Mouse (Mus musculus) NIH3T3 (cell line): ENCODE data around the gene 5730409E04Rik.

Experiments
- DNase-seq: peaks from one replicate; pipeline ENCODE4 v3.0.0-alpha.2; 2012; ENCODE audit warnings: low read depth

Gene 5730409E04Rik

DNA sequence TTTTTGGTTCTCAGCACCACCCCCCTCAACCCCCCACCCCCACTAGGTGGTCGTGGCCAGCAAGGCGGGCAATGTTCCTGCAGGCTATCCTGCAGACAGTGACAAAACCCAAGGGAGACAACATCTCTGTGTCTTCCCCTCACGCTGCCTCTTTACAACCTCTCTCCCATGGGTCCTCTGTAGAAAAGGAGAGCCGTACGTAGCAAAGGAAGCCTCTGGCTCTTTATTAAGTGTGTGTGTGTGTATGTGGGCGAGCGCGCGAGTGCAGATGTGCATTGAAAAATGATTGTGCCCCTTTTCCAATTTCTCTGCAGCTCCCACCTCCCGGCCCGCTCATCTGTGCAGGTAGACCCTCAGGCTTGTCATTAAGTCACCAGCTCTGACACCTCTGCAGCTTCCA, 26.7 kb downstream of the 5730409E04Rik start:
- DNase-seq: no peak

DNA sequence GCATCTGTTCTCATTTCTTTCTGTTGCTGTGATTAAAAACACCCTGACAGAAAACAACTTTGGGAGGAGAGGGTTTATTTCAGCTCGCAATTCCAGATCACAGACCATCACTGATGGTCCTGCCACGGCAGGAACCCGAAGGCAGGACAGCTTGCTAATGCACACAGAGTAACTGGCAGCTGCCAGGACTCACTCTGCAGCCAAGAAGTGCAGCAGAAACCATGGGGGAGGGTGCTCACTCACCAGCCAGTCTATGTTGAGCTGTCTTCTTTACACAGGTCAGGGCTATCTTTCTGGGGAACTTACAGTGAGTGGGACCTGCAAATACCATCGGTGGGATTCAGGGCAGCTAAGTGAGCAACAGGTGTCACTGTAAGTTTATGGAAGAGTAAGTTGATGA, 27.8 kb downstream of the 5730409E04Rik start:
- DNase-seq: peak; percentile 18

DNA sequence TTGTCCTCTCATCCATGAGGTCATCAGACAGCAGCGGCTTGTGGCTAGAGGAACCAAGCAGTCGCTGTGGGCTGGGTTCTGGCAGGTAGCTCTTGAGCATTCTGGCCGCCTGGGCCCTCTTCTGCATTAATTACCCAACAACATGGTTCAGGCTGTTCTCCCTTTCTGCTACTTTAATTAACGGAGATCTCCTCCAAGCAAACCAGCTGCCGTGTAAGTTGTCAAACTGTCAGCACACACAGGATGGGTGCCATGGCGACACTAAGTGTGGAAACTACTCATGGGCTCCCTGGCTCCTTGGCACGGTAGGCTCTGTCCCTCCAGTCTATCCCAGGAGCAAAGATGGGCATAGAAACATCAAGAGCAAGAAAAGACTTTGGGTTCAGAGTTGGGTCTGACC, 29.7 kb downstream of the 5730409E04Rik start:
- no peak for DNase-seq

GRCm38 (mm10) chr4:126641901-126642300, 32.3 kb downstream of the 5730409E04Rik start:
- DNase-seq: no peak

- DNase-seq: no peak
Observed at GRCm38 (mm10) chr4:126643815-126644214, 34.2 kb downstream of the 5730409E04Rik start.

DNA sequence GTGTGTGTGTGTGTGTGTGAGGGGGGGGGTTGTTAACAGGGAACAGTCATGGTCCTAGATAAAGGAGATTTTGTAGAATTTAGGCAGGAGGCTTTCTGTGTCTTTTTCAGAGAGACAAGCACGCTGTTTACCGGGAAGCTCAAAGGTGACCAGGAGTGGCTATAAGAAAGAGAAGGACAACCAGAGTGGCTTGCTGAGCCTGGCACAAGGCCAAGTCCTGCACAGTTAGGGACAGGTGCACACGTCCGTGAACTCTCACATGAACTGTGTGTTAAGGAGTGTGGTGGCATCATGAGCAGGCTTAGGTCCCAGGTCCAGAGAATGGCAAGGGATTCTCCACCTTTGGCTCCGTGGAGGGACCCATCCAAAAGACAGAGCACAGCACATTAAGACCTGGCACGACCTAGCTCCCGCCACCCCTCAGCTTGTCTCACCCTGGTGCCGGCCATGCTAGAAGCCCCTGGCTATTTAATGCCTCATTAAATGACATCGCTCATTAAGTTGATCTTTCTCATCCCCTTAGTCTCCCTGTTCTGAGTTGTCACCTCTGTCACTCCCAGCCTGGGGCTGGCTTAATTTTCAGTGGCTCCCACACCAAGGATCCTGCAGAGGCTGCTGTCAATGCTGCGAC, 34.8 kb downstream of the 5730409E04Rik start:
- no peak for DNase-seq

GRCm38 (mm10) chr4:126647996-126648910, 38.6 kb downstream of the 5730409E04Rik start:
- no peak for DNase-seq

DNA sequence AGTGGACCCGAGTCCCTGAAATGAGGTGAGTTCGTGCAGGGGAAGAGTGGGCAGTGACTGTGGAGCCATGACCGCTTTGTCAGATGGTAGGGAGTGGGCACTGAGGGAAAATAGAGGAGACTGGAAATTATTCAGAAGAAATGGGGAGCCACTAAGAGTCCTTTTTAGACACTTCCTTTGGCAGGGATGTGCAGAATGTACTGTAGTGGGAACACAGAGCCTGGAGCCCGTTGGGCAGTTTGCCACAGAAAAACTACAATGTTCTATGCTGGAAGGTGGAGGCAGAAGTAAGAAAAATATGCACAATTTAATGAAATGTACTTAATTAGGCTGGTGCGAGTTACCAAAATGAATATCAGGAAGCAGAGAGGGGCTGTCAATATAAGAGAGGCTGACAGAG, 43.5 kb downstream of the 5730409E04Rik start:
- DNase-seq: no peak

GRCm38 (mm10) chr4:126655356-126655755, 45.7 kb downstream of the 5730409E04Rik start:
- peak; percentile 54 for DNase-seq

DNA sequence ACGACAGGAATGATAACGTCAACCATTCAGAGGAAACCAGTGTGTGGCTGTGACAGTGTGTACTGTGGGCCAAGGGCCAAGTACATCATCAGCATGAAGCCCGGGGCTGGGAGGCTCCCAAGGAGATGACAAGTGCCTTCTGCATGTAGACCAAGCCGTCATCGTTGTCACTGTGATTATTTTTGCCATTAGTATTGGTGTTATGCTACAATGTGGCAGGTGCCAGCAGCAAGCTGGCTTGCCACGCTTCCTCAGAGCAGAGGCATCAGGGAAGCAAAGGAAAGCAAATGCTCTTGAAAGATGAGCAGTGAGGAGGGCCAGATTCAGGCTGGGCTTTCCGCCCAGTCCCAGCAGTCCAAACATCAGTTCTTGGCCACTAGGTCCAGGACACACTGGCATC, 51.6 kb downstream of the 5730409E04Rik start:
- no peak for DNase-seq
